Mouse (Mus musculus) megakaryocyte, embryonic 14.5 days (primary cell): ENCODE results near the gene Pfdn5.

ENCODE experiments used
- FLI1 ChIP-seq: IDR thresholded peaks from 2 replicates; pipeline ENCODE4 v1.6.1; 2012; ENCODE audit warnings: low read length, inconsistent platforms, mixed read lengths
- GATA1 ChIP-seq: IDR thresholded peaks from 3 replicates; pipeline ENCODE4 v1.6.1; 2012; ENCODE audit warnings: mixed read lengths, low read length, inconsistent platforms, borderline replicate concordance

GRCm38 (mm10) chr15:102278726-102279091, 47.2 kb upstream of the Pfdn5 start:
- no peak for TF ChIP-seq FLI1
- TF ChIP-seq GATA1, result no peak
